Mouse (Mus musculus): ENCODE results near the gene Gcc2.
"Not testable (repeated sequence)": the region's sequence is repeated elsewhere in the genome, so short reads cannot be mapped to it uniquely, and the experiment has no call there.

The Gcc2 gene

GRCm38 (mm10) chr10:58323028-58323991, 68.0 kb downstream of the Gcc2 start, which contains the start of gene Lims1:
Gene Lims1, plus strand, starts transcription at chr10:58323466.
- DNase-seq (ENCODE audit: low spot score): peak; percentile 98

- no peak for DNase-seq (ENCODE audit: low spot score)
Measured at GRCm38 (mm10) chr10:58326271-58326670, 71.0 kb downstream of the Gcc2 start.

- not testable (repeated sequence) for DNase-seq (ENCODE audit: low spot score)
Measured at GRCm38 (mm10) chr10:58327836-58328235, 72.5 kb downstream of the Gcc2 start.

- DNase-seq (ENCODE audit: low spot score): no peak
Measured at GRCm38 (mm10) chr10:58328517-58329108, 73.3 kb downstream of the Gcc2 start.

- no peak for DNase-seq (ENCODE audit: low spot score)
Measured at GRCm38 (mm10) chr10:58330635-58331034, 75.3 kb downstream of the Gcc2 start.

- no peak for DNase-seq (ENCODE audit: low spot score)
Measured at GRCm38 (mm10) chr10:58331741-58332140, 76.4 kb downstream of the Gcc2 start.

GRCm38 (mm10) chr10:58333414-58333813, 78.1 kb downstream of the Gcc2 start:
- no peak for DNase-seq (ENCODE audit: low spot score)

- DNase-seq (ENCODE audit: low spot score): no peak
Measured at GRCm38 (mm10) chr10:58336156-58336555, 80.9 kb downstream of the Gcc2 start.

- not testable (repeated sequence) for DNase-seq (ENCODE audit: low spot score)
Measured at GRCm38 (mm10) chr10:58337091-58337490, 81.8 kb downstream of the Gcc2 start.

GRCm38 (mm10) chr10:58338590-58338989, 83.3 kb downstream of the Gcc2 start:
- DNase-seq (ENCODE audit: low spot score): no peak

GRCm38 (mm10) chr10:58341685-58342084, 86.4 kb downstream of the Gcc2 start:
- no peak for DNase-seq (ENCODE audit: low spot score)

- DNase-seq (ENCODE audit: low spot score): no peak
Measured at GRCm38 (mm10) chr10:58342199-58342598, 86.9 kb downstream of the Gcc2 start.

GRCm38 (mm10) chr10:58343552-58343951, 88.3 kb downstream of the Gcc2 start:
- DNase-seq (ENCODE audit: low spot score): no peak

GRCm38 (mm10) chr10:58350600-58350999, 95.3 kb downstream of the Gcc2 start:
- DNase-seq (ENCODE audit: low spot score): no peak

GRCm38 (mm10) chr10:58351670-58352069, 96.4 kb downstream of the Gcc2 start:
- no peak for DNase-seq (ENCODE audit: low spot score)

- no peak for DNase-seq (ENCODE audit: low spot score)
Measured at GRCm38 (mm10) chr10:58352364-58352763, 97.1 kb downstream of the Gcc2 start.

GRCm38 (mm10) chr10:58354561-58354960, 99.3 kb downstream of the Gcc2 start:
- no peak for DNase-seq (ENCODE audit: low spot score)
